Mouse (Mus musculus): ENCODE data around the gene 5430419D17Rik. TPM values are rescaled to one million over a fixed set of nuclear protein-coding genes. Genes with fewer than 3 reads are reported as not detected.

The 5430419D17Rik gene
- polyA plus RNA-seq, 1 experiment: 0.04 TPM

DNA sequence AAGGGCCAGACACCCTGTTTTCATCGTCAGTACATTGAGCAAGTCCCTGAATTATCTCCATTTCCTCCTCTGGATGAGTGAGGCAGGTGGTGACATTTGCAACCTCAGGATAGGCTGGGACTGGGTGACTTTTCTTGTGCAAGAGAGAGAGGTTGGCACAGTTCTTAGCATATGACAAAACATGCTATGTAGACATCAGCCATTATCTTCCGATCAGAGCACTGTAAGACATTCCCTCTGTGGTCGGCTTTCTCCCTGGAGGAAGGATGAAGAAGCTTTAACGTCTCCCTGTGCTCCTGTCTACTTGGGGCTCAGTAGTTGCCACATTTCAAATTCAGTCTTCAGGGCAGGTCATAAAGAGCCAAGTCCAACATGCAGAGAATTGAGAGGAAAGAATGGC lies 90.0 kb downstream of the 5430419D17Rik start:
- Histone ChIP-seq H3K4me3 (no peak overlapping the region), H3K36me3 (ENCODE audit: control insufficient read depth, insufficient read depth) (no peaks in the 10 kb centered on the region), H3K4me2 (ENCODE audit: low read depth) (no peak overlapping the region), H3K79me2 (ENCODE audit: control insufficient read depth, insufficient read depth) (no peaks in the 10 kb centered on the region), H3K27me3 (ENCODE audit: control insufficient read depth, insufficient read depth, insufficient read length) (no peaks in the 10 kb centered on the region), H3ac (ENCODE audit: control insufficient read depth, insufficient read length) (no peak overlapping the region)
- TF ChIP-seq MAX (IDR thresholded peaks at IDR 0.05; ENCODE audit: low read depth) (no peak), POLR2AphosphoS2 (IDR thresholded peaks at IDR 0.05; ENCODE audit: insufficient read length, low read depth) (no peak), TCF3 (IDR thresholded peaks at IDR 0.05; ENCODE audit: insufficient read length, low read depth) (no peak), MYOD1 (IDR thresholded peaks at IDR 0.05; ENCODE audit: control insufficient read depth in 1 of 3, insufficient read length in 2 of 3, low read depth in 2 of 3) (no peak), REST (IDR thresholded peaks at IDR 0.05; ENCODE audit: insufficient read depth, insufficient read length) (no peak), E2F4 (IDR thresholded peaks at IDR 0.05; ENCODE audit: insufficient read depth) (no peak), MYOG (IDR thresholded peaks at IDR 0.05; ENCODE audit: control insufficient read depth in 1 of 3, insufficient read depth in 1 of 3, insufficient read length in 2 of 3, low read depth in 2 of 3) (no peak), TCF12 (IDR thresholded peaks at IDR 0.05; ENCODE audit: insufficient read depth, poor library complexity, severe bottlenecking) (no peak), SRF (IDR thresholded peaks at IDR 0.05; ENCODE audit: control insufficient read depth, insufficient read length, low read depth) (no peak), USF1 (IDR thresholded peaks at IDR 0.05; ENCODE audit: low read depth) (no peak), CEBPB (IDR thresholded peaks at IDR 0.05; ENCODE audit: insufficient read depth, poor library complexity, severe bottlenecking) (no peak), POLR2A (IDR thresholded peaks at IDR 0.05; ENCODE audit: insufficient read length, low read depth) (no peak)

DNA sequence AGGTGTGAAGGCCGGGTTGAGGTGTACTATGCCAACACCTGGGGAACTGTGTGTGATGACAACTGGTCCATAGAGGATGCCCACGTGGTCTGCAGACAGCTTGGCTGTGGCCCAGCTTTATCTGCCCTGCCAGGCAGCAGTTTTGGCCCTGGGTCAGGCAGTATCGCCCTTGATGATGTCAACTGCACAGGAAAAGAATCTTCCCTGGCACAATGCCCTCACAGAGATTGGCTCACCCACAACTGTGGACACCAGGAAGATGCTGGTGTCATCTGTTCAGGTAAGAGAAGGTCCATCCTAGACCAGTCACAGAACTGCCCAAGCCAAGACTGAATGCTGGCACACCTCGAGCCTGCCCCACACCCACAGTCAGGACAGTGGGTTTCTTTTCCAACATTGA lies 91.6 kb downstream of the 5430419D17Rik start:
- no peak for TF ChIP-seq USF1 (IDR thresholded peaks at IDR 0.05; ENCODE audit: low read depth)
- no peak for TF ChIP-seq SRF (IDR thresholded peaks at IDR 0.05; ENCODE audit: control insufficient read depth, insufficient read length, low read depth)
- no peak for TF ChIP-seq CEBPB (IDR thresholded peaks at IDR 0.05; ENCODE audit: insufficient read depth, poor library complexity, severe bottlenecking)
- TF ChIP-seq TCF3 (IDR thresholded peaks at IDR 0.05; ENCODE audit: insufficient read length, low read depth): no peak
- TF ChIP-seq MYOG (IDR thresholded peaks at IDR 0.05; ENCODE audit: control insufficient read depth in 1 of 3, insufficient read depth in 1 of 3, insufficient read length in 2 of 3, low read depth in 2 of 3): no peak
- no peak for TF ChIP-seq MAX (IDR thresholded peaks at IDR 0.05; ENCODE audit: low read depth)
- Histone ChIP-seq H3ac (ENCODE audit: control insufficient read depth, insufficient read length) (no peak overlapping the region), H3K4me2 (ENCODE audit: low read depth) (no peak overlapping the region), H3K27me3 (ENCODE audit: control insufficient read depth, insufficient read depth, insufficient read length) (peaks cover 5% of the 10 kb centered on the region), H3K36me3 (ENCODE audit: control insufficient read depth, insufficient read depth) (no peaks in the 10 kb centered on the region), H3K79me2 (ENCODE audit: control insufficient read depth, insufficient read depth) (no peaks in the 10 kb centered on the region), H3K4me3 (no peak overlapping the region)

DNA sequence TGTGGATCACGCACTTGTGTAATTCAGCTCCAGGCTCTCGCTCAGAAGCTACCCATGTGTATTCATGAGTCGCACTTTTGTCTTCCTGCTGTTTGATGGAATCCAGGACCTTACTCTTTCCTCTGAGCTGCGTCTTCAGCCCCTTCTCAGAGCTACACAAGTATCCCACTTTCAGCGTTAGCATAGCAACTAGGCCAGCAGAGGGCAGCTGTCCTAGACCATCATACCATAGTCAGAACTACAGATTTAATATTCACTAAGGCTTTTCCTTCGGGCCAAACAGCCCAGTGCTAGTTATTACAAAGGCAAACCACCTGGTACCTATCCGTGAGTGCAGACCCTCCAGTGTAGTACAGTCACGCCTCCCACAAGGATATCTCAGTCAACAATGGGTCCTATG lies 122.9 kb downstream of the 5430419D17Rik start:
- TF ChIP-seq SRF (IDR thresholded peaks at IDR 0.05; ENCODE audit: control insufficient read depth, insufficient read length, low read depth) (no peak), REST (IDR thresholded peaks at IDR 0.05; ENCODE audit: insufficient read depth, insufficient read length) (no peak), POLR2A (IDR thresholded peaks at IDR 0.05; ENCODE audit: insufficient read length, low read depth) (no peak), MYOD1 (IDR thresholded peaks at IDR 0.05; ENCODE audit: control insufficient read depth in 1 of 3, insufficient read length in 2 of 3, low read depth in 2 of 3) (no peak), TCF3 (IDR thresholded peaks at IDR 0.05; ENCODE audit: insufficient read length, low read depth) (no peak), TCF12 (IDR thresholded peaks at IDR 0.05; ENCODE audit: insufficient read depth, poor library complexity, severe bottlenecking) (no peak), MYOG (IDR thresholded peaks at IDR 0.05; ENCODE audit: control insufficient read depth in 1 of 3, insufficient read depth in 1 of 3, insufficient read length in 2 of 3, low read depth in 2 of 3) (no peak), CEBPB (IDR thresholded peaks at IDR 0.05; ENCODE audit: insufficient read depth, poor library complexity, severe bottlenecking) (no peak), POLR2AphosphoS2 (IDR thresholded peaks at IDR 0.05; ENCODE audit: insufficient read length, low read depth) (no peak), MAX (IDR thresholded peaks at IDR 0.05; ENCODE audit: low read depth) (no peak), USF1 (IDR thresholded peaks at IDR 0.05; ENCODE audit: low read depth) (no peak), E2F4 (IDR thresholded peaks at IDR 0.05; ENCODE audit: insufficient read depth) (no peak)

DNA sequence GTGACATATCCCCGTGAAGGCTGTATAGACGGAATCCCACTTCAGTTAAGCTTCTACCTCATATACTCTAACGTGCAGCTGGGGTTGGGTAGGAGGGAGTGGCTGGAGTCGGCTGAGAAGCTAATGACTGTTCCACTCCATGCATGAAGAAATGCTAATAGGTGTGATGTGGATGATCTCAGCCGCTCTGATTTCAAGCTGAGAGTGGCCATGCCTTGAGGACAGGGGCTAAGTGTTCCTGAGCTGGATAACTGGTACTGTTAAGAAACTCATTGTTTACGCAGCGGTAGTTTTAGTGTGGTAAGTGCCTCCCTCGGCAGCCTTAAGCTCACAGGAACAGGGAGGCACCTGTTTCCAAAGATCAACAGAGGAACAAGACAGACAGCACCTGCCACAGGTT lies 129.1 kb downstream of the 5430419D17Rik start:
- TF ChIP-seq TCF12 (IDR thresholded peaks at IDR 0.05; ENCODE audit: insufficient read depth, poor library complexity, severe bottlenecking): no peak
- no peak for TF ChIP-seq E2F4 (IDR thresholded peaks at IDR 0.05; ENCODE audit: insufficient read depth)
- no peak for TF ChIP-seq MYOD1 (IDR thresholded peaks at IDR 0.05; ENCODE audit: control insufficient read depth in 1 of 3, insufficient read length in 2 of 3, low read depth in 2 of 3)
- TF ChIP-seq REST (IDR thresholded peaks at IDR 0.05; ENCODE audit: insufficient read depth, insufficient read length): no peak
- TF ChIP-seq MAX (IDR thresholded peaks at IDR 0.05; ENCODE audit: low read depth): no peak
- no peak for TF ChIP-seq POLR2A (IDR thresholded peaks at IDR 0.05; ENCODE audit: insufficient read length, low read depth)
- TF ChIP-seq POLR2AphosphoS2 (IDR thresholded peaks at IDR 0.05; ENCODE audit: insufficient read length, low read depth): no peak
- no peak for TF ChIP-seq USF1 (IDR thresholded peaks at IDR 0.05; ENCODE audit: low read depth)
- TF ChIP-seq CEBPB (IDR thresholded peaks at IDR 0.05; ENCODE audit: insufficient read depth, poor library complexity, severe bottlenecking): no peak
- TF ChIP-seq MYOG (IDR thresholded peaks at IDR 0.05; ENCODE audit: control insufficient read depth in 1 of 3, insufficient read depth in 1 of 3, insufficient read length in 2 of 3, low read depth in 2 of 3): no peak
- no peak for TF ChIP-seq SRF (IDR thresholded peaks at IDR 0.05; ENCODE audit: control insufficient read depth, insufficient read length, low read depth)
- TF ChIP-seq TCF3 (IDR thresholded peaks at IDR 0.05; ENCODE audit: insufficient read length, low read depth): no peak
- no peak overlapping the region for H3K4me3 ChIP-seq
- no peaks in the 10 kb centered on the region for H3K36me3 ChIP-seq (ENCODE audit: control insufficient read depth, insufficient read depth)

More for the DNA sequence above, 122.9 kb downstream of the 5430419D17Rik start:
- H3K36me3 ChIP-seq (ENCODE audit: control insufficient read depth, insufficient read depth): no peaks in the 10 kb centered on the region
- H3K4me2 ChIP-seq (ENCODE audit: low read depth): no peak overlapping the region
- peaks cover 8% of the 10 kb centered on the region for H3K27me3 ChIP-seq (ENCODE audit: control insufficient read depth, insufficient read depth, insufficient read length)
- H3K79me2 ChIP-seq (ENCODE audit: control insufficient read depth, insufficient read depth): no peaks in the 10 kb centered on the region
- H3ac ChIP-seq (ENCODE audit: control insufficient read depth, insufficient read length): no peak overlapping the region
- no peak overlapping the region for H3K4me3 ChIP-seq

More for the DNA sequence above, 129.1 kb downstream of the 5430419D17Rik start:
- H3K79me2 ChIP-seq (ENCODE audit: control insufficient read depth, insufficient read depth): no peaks in the 10 kb centered on the region
- no peak overlapping the region for H3K4me2 ChIP-seq (ENCODE audit: low read depth)
- H3ac ChIP-seq (ENCODE audit: control insufficient read depth, insufficient read length): no peak overlapping the region
- peaks cover 10% of the 10 kb centered on the region for H3K27me3 ChIP-seq (ENCODE audit: control insufficient read depth, insufficient read depth, insufficient read length)
